Comparison of ENCODE assay signal across 8 mouse cellular contexts in the genomic region with DNA sequence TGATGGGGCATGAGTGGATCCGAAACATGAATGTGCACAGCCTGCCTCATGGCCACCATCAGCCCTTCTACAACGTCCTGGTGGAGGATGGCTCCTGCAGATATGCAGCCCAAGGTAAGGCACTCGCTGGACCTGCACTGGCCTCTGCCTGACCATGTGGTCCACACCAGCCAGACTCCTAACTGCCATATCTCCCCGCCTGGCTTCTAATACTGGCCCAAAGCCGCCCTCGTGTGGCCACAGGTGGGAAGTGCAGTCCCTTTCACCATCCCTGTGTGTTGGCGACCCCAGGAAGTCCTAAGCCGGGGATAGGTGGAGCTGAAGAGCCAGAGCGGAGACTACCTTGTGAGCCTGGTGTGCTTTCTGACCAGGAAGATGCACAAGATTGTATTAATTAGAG. TPM values are rescaled to one million over a fixed set of nuclear protein-coding genes. Genes with fewer than 3 reads are reported as not detected.
DNase-seq lines count a peak whose midpoint lies in the region; ATAC-seq lines count a peak whose summit lies in the region.

No protein-coding gene starts in this region.

- no peaks in the 10 kb centered on the region for H3K9me3 ChIP-seq in limb, embryonic 10.5 days (replicated peaks)
- H3K9me3 ChIP-seq in midbrain, embryonic 16.5 days (replicated peaks; ENCODE audit: control insufficient read depth, low read length, poor library complexity, severe bottlenecking): no peaks in the 10 kb centered on the region

- H3K27me3 ChIP-seq in limb, embryonic 10.5 days (ENCODE audit: low read depth, poor library complexity, severe bottlenecking): no peaks in the 10 kb centered on the region
- H3K27me3 ChIP-seq in midbrain, embryonic 16.5 days (ENCODE audit: control insufficient read depth, insufficient read depth, low read depth, low read length): no peaks in the 10 kb centered on the region

- H3K4me1 ChIP-seq in limb, embryonic 10.5 days: no peaks in the 10 kb centered on the region
- H3K4me1 ChIP-seq in midbrain, embryonic 16.5 days (ENCODE audit: control insufficient read depth, insufficient read depth, low read length): no peaks in the 10 kb centered on the region

- H3K9ac ChIP-seq in midbrain, embryonic 16.5 days (ENCODE audit: low read depth, low read length): no peak overlapping the region

- H3K4me2 ChIP-seq in midbrain, embryonic 16.5 days (ENCODE audit: low read length): no peak overlapping the region

- 0 out of 2 replicates have a peak, but pooled peaks have one; percentile 25 for ATAC-seq in frontal cortex, adult (ENCODE audit: low TSS enrichment)
- peak; percentile 30; the same call in 1 of the 2 replicates for ATAC-seq in midbrain, embryonic 16.5 days

- H3K4me3 ChIP-seq in limb, embryonic 10.5 days: no peak overlapping the region
- H3K4me3 ChIP-seq in midbrain, embryonic 16.5 days (ENCODE audit: low read depth, low read length): no peak overlapping the region

- peak; percentile 53 for DNase-seq in right cerebral cortex, adult 18-20 months
- no peak for DNase-seq in right cerebral cortex, postnatal 25 days
- peak; percentile 87 for DNase-seq in cerebellum, adult 9-10 months
- DNase-seq in induced T-regulatory cell, adult 2 months (ENCODE audit: low read depth): peak; percentile 75
- DNase-seq in limb, embryonic 10.5 days (ENCODE audit: low spot score): peak; percentile 83
- DNase-seq in thymus, adult 18-20 months: peak; percentile 23 to 33

- no peak overlapping the region for H3K27ac ChIP-seq in limb, embryonic 10.5 days
- H3K27ac ChIP-seq in midbrain, embryonic 16.5 days (ENCODE audit: low read length): no peak overlapping the region

- 49% methylated on average over 9 of the region's 9 CpGs for WGBS in limb, embryonic 10.5 days
- WGBS in midbrain, embryonic 16.5 days: 30% methylated on average over 9 of the region's 9 CpGs

- peaks cover 99% of the 10 kb centered on the region for H3K36me3 ChIP-seq in limb, embryonic 10.5 days
- peaks cover 42% of the 10 kb centered on the region for H3K36me3 ChIP-seq in midbrain, embryonic 16.5 days (ENCODE audit: control insufficient read depth, insufficient read depth, low read length)

RNA-seq across cellular contexts. Expression of a gene that starts 25.5 kb away (rescaled TPM):
- polyA plus RNA-seq in limb, embryonic 10.5 days (2016; fragmentation: Nextera tagmentation; extraction: Ambion mirVana): 0.14 and 0.48 TPM in 2 replicates
- 6.8 and 23.7 TPM in 2 replicates for polyA plus RNA-seq in midbrain, embryonic 16.5 days (2015; fragmentation: Nextera tagmentation; extraction: Ambion mirVana)

RNA-seq across cellular contexts. Expression of a gene that starts 25.5 kb away (rescaled TPM):
- polyA plus RNA-seq in limb, embryonic 10.5 days (2016; fragmentation: Nextera tagmentation; extraction: Ambion mirVana): 86.1 and 93.4 TPM in 2 replicates
- 173 and 181 TPM in 2 replicates for polyA plus RNA-seq in midbrain, embryonic 16.5 days (2015; fragmentation: Nextera tagmentation; extraction: Ambion mirVana)
